Mouse (Mus musculus): ENCODE measurements around the gene Zmat5.

GRCm38 (mm10) chr11:4737682-4738081 lies 33.2 kb downstream of the Zmat5 start:
- TF ChIP-seq CTCF (IDR thresholded peaks at IDR 0.05) (no peak), EP300 (IDR thresholded peaks at IDR 0.05; ENCODE audit: insufficient read depth, low read depth, low read length) (no peak)
